Mouse (Mus musculus): ENCODE data around the gene Hddc3. TPM values are rescaled to one million over a fixed set of nuclear protein-coding genes. Genes with fewer than 3 reads are reported as not detected.

The Hddc3 gene
- polyA plus RNA-seq, 1 experiment from 2014 or later = 21.2 TPM

DNA sequence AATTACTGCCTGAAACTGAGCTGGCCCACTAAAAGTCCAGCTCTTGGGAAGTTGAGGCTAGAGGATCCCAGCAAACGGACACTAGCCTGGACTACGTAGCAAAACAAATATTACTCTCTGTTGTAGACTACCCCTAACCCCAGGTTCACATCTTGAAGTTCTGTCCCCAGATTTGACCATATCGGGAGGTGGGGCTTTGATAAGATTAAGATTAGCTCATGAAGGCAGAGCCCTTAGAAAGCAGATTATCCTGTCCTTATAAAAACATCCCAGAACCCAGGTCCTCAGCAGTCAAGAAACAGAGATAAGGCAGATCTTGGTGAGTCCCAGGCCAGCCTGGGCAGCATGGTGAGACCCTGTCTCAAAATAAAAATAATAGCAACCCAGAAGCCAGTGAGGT, 29.3 kb downstream of the Hddc3 start:
- no peaks in the 10 kb centered on the region for H3K9me3 ChIP-seq
- ATAC-seq (ENCODE audit: borderline replicate concordance, extremely low read depth, low FRiP score, low TSS enrichment) = no peak
- WGBS = 67% methylated on average over 3 of the region's 3 CpGs

GRCm38 (mm10) chr7:80372667-80373066, 29.8 kb downstream of the Hddc3 start:
- Histone ChIP-seq H3K36me3 (peaks cover 10% of the 10 kb centered on the region), H3K4me2 (no peak overlapping the region), H3K4me3 (no peak overlapping the region), H3K9me3 (no peaks in the 10 kb centered on the region), H3K27me3 (no peaks in the 10 kb centered on the region), H3K27ac (no peak overlapping the region), H3K4me1 (peaks cover 20% of the 10 kb centered on the region), H3K9ac (no peak overlapping the region)
- no peak for ATAC-seq (ENCODE audit: borderline replicate concordance, extremely low read depth, low FRiP score, low TSS enrichment)
- 45% methylated on average over 2 of the region's 2 CpGs for WGBS

More for the DNA sequence above, 29.3 kb downstream of the Hddc3 start:
- H3K36me3 ChIP-seq = peaks cover 15% of the 10 kb centered on the region
- no peak overlapping the region for H3K9ac ChIP-seq
- H3K4me1 ChIP-seq = peaks cover 20% of the 10 kb centered on the region
- H3K27me3 ChIP-seq = no peaks in the 10 kb centered on the region
- H3K4me3 ChIP-seq = no peak overlapping the region
- no peak overlapping the region for H3K27ac ChIP-seq
- H3K4me2 ChIP-seq = no peak overlapping the region

- Histone ChIP-seq H3K4me3 (no peak overlapping the region), H3K9ac (no peak overlapping the region), H3K4me1 (peaks cover 20% of the 10 kb centered on the region), H3K27me3 (no peaks in the 10 kb centered on the region), H3K9me3 (no peaks in the 10 kb centered on the region), H3K36me3 (peaks cover 3% of the 10 kb centered on the region; the same call in 1 of the 2 replicates), H3K4me2 (no peak overlapping the region), H3K27ac (no peak overlapping the region)
- ATAC-seq (ENCODE audit: borderline replicate concordance, extremely low read depth, low FRiP score, low TSS enrichment) = no peak
- 68% methylated on average over 4 of the region's 4 CpGs for WGBS
These were observed 30.4 kb downstream of the Hddc3 start for GRCm38 (mm10) chr7:80373352-80373751.

GRCm38 (mm10) chr7:80373850-80374249, 30.9 kb downstream of the Hddc3 start:
- Histone ChIP-seq H3K4me1 (peaks cover 15% of the 10 kb centered on the region), H3K36me3 (no peaks in the 10 kb centered on the region), H3K9ac (no peak overlapping the region), H3K9me3 (no peaks in the 10 kb centered on the region), H3K27ac (no peak overlapping the region), H3K4me3 (no peak overlapping the region), H3K27me3 (no peaks in the 10 kb centered on the region), H3K4me2 (no peak overlapping the region)
- 83% methylated on average over 12 of the region's 12 CpGs for WGBS
- no peak for ATAC-seq (ENCODE audit: borderline replicate concordance, extremely low read depth, low FRiP score, low TSS enrichment)

DNA sequence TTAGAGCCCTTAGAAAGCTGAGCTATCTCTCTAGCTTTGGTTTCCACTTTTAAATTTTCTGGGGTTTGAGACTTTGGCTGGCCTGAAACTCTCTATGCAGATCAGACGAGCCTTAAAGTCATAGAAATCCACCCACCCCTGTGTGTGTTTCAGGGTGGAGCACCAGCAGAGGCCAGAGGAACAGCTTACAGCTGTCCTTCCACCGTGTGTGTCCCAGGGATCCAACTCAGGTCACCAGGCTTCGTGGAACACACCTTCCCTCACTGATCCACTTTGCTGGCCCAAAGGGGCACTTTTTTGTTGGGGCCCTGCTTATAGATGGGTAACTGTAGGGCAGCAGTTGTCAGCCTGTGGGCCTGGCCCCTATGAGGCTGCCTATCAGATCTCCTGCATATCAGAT, 31.4 kb downstream of the Hddc3 start:
- H3K9me3 ChIP-seq = no peaks in the 10 kb centered on the region
- H3K9ac ChIP-seq = no peak overlapping the region
- 49% methylated on average over 3 of the region's 3 CpGs for WGBS

DNA sequence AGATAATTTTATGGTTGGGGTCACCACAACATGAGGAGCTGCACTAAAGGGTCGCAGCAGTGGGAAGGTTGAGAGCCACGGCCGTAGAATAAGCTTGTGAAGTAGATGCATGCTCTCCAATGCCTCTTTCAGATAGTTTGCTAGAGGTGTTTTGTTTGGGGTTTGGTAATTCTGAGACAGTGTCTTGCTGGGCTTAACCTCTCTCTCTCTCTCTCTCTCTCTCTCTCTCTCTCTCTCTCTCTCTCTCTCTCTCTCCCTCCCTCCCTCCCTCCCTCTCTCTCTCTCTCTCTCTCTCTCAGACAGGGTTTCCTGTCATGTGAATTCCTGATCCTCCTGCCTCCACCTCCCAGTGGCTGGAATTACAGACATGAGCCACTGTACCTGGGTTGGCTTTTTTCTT, 31.8 kb downstream of the Hddc3 start:
- no peak for ATAC-seq (ENCODE audit: borderline replicate concordance, extremely low read depth, low FRiP score, low TSS enrichment)
- Histone ChIP-seq H3K27me3 (no peaks in the 10 kb centered on the region), H3K4me1 (peaks cover 7% of the 10 kb centered on the region), H3K4me2 (no peak overlapping the region), H3K27ac (no peak overlapping the region), H3K9ac (no peak overlapping the region), H3K36me3 (0 out of 2 replicates have a peak, but pooled peaks cover 4% of the 10 kb centered on the region), H3K4me3 (no peak overlapping the region), H3K9me3 (no peaks in the 10 kb centered on the region)
- 83% methylated on average over 3 of the region's 3 CpGs for WGBS

More for the DNA sequence above, 31.4 kb downstream of the Hddc3 start:
- Histone ChIP-seq H3K27ac (no peak overlapping the region), H3K36me3 (no peaks in the 10 kb centered on the region), H3K4me1 (peaks cover 11% of the 10 kb centered on the region), H3K4me3 (no peak overlapping the region), H3K27me3 (no peaks in the 10 kb centered on the region), H3K4me2 (no peak overlapping the region)
- ATAC-seq (ENCODE audit: borderline replicate concordance, extremely low read depth, low FRiP score, low TSS enrichment) = no peak

GRCm38 (mm10) chr7:80375376-80376039, 32.6 kb downstream of the Hddc3 start:
- 60% methylated on average over 9 of the region's 9 CpGs for WGBS
- H3K4me1 ChIP-seq = no peaks in the 10 kb centered on the region
- H3K27me3 ChIP-seq = no peaks in the 10 kb centered on the region
- H3K27ac ChIP-seq = no peak overlapping the region
- ATAC-seq (ENCODE audit: borderline replicate concordance, extremely low read depth, low FRiP score, low TSS enrichment) = no peak
- H3K4me2 ChIP-seq = no peak overlapping the region
- H3K4me3 ChIP-seq = no peak overlapping the region
- H3K9me3 ChIP-seq = no peaks in the 10 kb centered on the region
- H3K36me3 ChIP-seq = 0 out of 2 replicates have a peak, but pooled peaks cover 4% of the 10 kb centered on the region
- no peak overlapping the region for H3K9ac ChIP-seq

- no peak for ATAC-seq (ENCODE audit: borderline replicate concordance, extremely low read depth, low FRiP score, low TSS enrichment)
- Histone ChIP-seq H3K4me3 (no peak overlapping the region), H3K9me3 (no peaks in the 10 kb centered on the region), H3K36me3 (0 out of 2 replicates have a peak, but pooled peaks cover 4% of the 10 kb centered on the region), H3K27ac (no peak overlapping the region), H3K27me3 (no peaks in the 10 kb centered on the region), H3K4me2 (no peak overlapping the region), H3K9ac (no peak overlapping the region), H3K4me1 (no peaks in the 10 kb centered on the region)
- WGBS = 74% methylated on average over 10 of the region's 10 CpGs
These were observed 33.3 kb downstream of the Hddc3 start for GRCm38 (mm10) chr7:80376192-80376591.

DNA sequence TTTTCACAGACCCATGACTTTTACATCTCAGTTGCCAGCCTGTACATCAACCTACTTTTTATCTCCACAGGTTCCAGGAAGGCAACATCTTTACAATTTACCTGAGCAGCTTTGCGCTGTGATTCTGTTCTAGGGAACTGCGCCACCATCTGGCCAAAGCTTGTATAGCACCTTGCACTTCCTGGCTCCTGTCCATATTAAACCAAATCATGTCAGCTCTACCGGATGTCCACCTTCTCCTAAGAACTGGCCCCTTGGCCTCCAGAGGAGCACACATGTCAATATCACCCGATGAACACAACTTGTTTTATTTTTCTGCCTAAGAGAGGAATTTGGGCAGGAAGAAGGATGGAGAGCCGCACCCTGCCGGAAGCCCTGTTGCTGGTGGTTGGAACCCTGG, 34.6 kb downstream of the Hddc3 start:
- Histone ChIP-seq H3K4me2 (no peak overlapping the region), H3K27me3 (no peaks in the 10 kb centered on the region), H3K9me3 (no peaks in the 10 kb centered on the region), H3K36me3 (peaks cover 4% of the 10 kb centered on the region; the same call in 1 of the 2 replicates), H3K9ac (no peak overlapping the region), H3K4me3 (no peak overlapping the region), H3K4me1 (no peaks in the 10 kb centered on the region), H3K27ac (no peak overlapping the region)
- 23% methylated on average over 6 of the region's 6 CpGs for WGBS
- ATAC-seq (ENCODE audit: borderline replicate concordance, extremely low read depth, low FRiP score, low TSS enrichment) = no peak

GRCm38 (mm10) chr7:80379531-80379930, 36.6 kb downstream of the Hddc3 start:
- Histone ChIP-seq H3K27me3 (no peaks in the 10 kb centered on the region), H3K9me3 (no peaks in the 10 kb centered on the region), H3K27ac (no peak overlapping the region), H3K4me1 (no peaks in the 10 kb centered on the region), H3K36me3 (peaks cover 4% of the 10 kb centered on the region; the same call in 1 of the 2 replicates), H3K9ac (no peak overlapping the region), H3K4me2 (no peak overlapping the region), H3K4me3 (no peak overlapping the region)
- 58% methylated on average over 13 of the region's 13 CpGs for WGBS
- no peak for ATAC-seq (ENCODE audit: borderline replicate concordance, extremely low read depth, low FRiP score, low TSS enrichment)

GRCm38 (mm10) chr7:80382919-80383318, 40.0 kb downstream of the Hddc3 start:
- WGBS = 68% methylated on average over 11 of the region's 11 CpGs
- H3K4me2 ChIP-seq = no peak overlapping the region

DNA sequence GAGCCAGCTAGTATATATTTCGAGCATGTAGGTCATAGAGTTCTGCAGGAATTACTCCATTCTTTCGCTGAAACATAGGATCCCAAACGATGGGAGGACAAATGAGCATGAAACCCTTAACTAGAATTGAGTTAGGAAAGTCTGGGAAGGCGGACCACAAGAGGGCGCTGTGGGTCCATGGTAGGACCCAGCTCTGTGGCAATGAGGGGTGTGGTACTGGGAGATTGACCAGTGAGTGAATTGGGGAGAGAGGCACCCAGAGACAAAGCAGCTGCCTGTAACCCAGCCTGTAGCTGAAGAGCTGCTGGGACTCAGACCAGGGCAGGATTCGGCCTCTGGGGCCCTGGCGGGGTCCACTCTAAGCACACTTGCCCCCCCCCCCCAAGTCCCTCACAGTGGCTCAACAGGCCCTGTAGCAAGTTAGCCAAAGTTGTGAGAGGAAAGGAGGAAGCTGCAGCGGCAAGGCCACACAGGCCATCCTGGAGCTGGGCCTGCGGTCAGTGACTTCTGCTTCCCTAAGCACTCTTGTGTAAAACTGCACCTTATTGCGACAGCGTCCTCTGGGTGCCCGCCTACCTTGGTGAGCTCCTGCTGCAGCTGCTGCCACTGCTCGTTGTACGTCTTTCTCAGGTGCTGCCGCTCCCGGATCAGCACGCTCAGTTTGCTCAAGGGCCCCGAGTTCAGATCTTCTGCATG, 43.5 kb downstream of the Hddc3 start:
- 39% methylated on average over 18 of the region's 18 CpGs for whole genome bisulfite sequencing
- Histone ChIP-seq H3K4me3 (peak overlapping the region; percentile 36), H3K4me2 (peak overlapping the region; percentile 47), H3K9ac (peak overlapping the region; percentile 43; the same call in 1 of the 2 replicates), H3K36me3 (peaks cover 18% of the 10 kb centered on the region), H3K27ac (peak overlapping the region; percentile 75), H3K27me3 (no peaks in the 10 kb centered on the region), H3K9me3 (no peaks in the 10 kb centered on the region), H3K4me1 (peaks cover 20% of the 10 kb centered on the region)
- peak; percentile 75 for ATAC-seq (ENCODE audit: borderline replicate concordance, extremely low read depth, low FRiP score, low TSS enrichment)

More at GRCm38 (mm10) chr7:80382919-80383318, 40.0 kb downstream of the Hddc3 start:
- ATAC-seq (ENCODE audit: borderline replicate concordance, extremely low read depth, low FRiP score, low TSS enrichment) = no peak
- H3K36me3 ChIP-seq = peaks cover 4% of the 10 kb centered on the region; the same call in 1 of the 2 replicates
- H3K27me3 ChIP-seq = no peaks in the 10 kb centered on the region
- H3K27ac ChIP-seq = no peak overlapping the region
- H3K9ac ChIP-seq = no peak overlapping the region
- H3K4me1 ChIP-seq = peaks cover 16% of the 10 kb centered on the region
- H3K9me3 ChIP-seq = no peaks in the 10 kb centered on the region
- H3K4me3 ChIP-seq = no peak overlapping the region

Data from lung, embryonic 15.5 days (tissue).